Mouse (Mus musculus): Measurements from ENCODE around the gene Ankrd28. TPM values are rescaled to one million over a fixed set of nuclear protein-coding genes. Genes with fewer than 3 reads are reported as not detected.
"Not testable (repeated sequence)": the region's sequence is repeated elsewhere in the genome, so short reads cannot be mapped to it uniquely, and the experiment has no call there.

The Ankrd28 gene
- total and polyA plus RNA-seq, 2 experiments from 2014 or later = 6.9 to 29.1 TPM

DNA sequence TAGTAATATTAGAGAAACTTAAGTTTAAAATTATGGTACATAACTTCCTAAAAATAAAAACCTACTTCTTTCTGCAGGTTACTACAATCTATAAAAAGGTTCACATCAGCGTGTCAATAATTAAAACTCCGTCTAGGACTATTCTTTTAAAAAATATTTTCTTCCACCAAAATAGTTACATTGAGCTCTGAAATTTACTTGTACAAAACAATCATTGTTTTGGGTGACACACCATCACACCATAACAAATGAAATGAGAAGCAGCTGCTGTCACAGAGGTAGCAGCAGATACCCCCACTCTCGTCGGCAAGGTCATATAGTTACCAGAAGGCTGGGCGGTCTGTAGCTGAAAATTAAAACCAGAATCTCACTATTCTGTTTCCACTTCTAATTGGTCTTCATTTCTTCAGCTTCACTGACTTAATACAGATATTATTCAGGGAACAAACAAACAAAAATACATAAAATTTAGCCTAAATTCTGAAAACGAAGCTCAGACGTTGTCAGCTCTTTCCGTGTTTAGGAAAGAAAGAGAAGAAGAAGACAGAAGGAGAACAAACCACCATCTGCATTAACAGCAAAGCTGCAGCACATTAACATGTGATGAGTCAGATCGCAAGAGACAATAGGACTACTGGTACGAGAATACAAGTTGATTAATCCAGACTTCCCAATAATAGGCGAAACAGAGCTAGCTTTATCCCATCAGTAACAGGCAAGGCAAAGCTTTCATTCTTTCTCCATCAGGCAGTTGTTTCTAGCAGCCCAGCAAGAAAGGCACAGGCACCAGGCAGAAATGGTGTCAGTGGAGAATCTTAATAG is 49.8 kb downstream of the Ankrd28 start:
- ATAC-seq (peak; percentile 72), DNase-seq (peak; percentile 45)
- Histone ChIP-seq H3K27me3 (ENCODE audit: insufficient read depth, low read length) (no peaks in the 10 kb centered on the region), H3K36me3 (ENCODE audit: insufficient read depth) (no peaks in the 10 kb centered on the region), H3K27ac (ENCODE audit: low read depth, low read length) (peak overlapping the region; percentile 85), H3K9ac (peak overlapping the region; percentile 54), H3K4me1 (ENCODE audit: insufficient read depth) (0 out of 2 replicates have a peak, but pooled peaks cover 3% of the 10 kb centered on the region), H3K4me3 (ENCODE audit: low read depth, low read length) (peak overlapping the region; percentile 32), H3K4me2 (ENCODE audit: low read depth) (peak overlapping the region; percentile 47), H3K9me3 (ENCODE audit: low read length) (no peaks in the 10 kb centered on the region)
- no peak for TF ChIP-seq CTCF (IDR thresholded peaks at IDR 0.05; ENCODE audit: low read depth)
- 13% methylated on average over 11 of the region's 11 CpGs for WGBS

DNA sequence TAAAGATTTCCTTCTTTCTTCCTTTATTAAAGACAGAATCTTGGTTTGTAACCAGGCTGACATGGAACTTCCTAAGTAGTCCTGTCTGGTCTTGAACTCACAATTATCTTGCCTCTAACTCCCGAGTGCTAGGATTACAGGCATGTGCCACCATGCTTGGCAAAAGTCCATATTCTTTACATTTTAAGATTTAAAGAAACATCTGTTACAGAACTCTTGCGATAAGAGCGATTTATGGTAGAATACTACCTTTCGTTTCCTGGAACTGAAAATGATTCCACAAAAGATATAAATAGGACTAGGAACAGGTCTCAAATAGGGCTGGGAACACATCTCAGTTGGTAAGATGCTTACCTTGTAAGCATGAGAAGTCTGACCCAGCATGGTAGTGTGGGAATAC is 56.9 kb downstream of the Ankrd28 start:
- H3K4me3 ChIP-seq (ENCODE audit: low read depth, low read length) = no peak overlapping the region
- no peaks in the 10 kb centered on the region for H3K27me3 ChIP-seq (ENCODE audit: insufficient read depth, low read length)
- no peak overlapping the region for H3K9ac ChIP-seq
- no peak overlapping the region for H3K4me2 ChIP-seq (ENCODE audit: low read depth)
- no peaks in the 10 kb centered on the region for H3K36me3 ChIP-seq (ENCODE audit: insufficient read depth)
- 80% methylated on average over 4 of the region's 4 CpGs for WGBS
- no peak for ATAC-seq
- TF ChIP-seq CTCF (IDR thresholded peaks at IDR 0.05; ENCODE audit: low read depth) = no peak
- H3K9me3 ChIP-seq (ENCODE audit: low read length) = no peaks in the 10 kb centered on the region
- no peak for DNase-seq
- H3K27ac ChIP-seq (ENCODE audit: low read depth, low read length) = no peak overlapping the region
- H3K4me1 ChIP-seq (ENCODE audit: insufficient read depth) = no peaks in the 10 kb centered on the region

DNA sequence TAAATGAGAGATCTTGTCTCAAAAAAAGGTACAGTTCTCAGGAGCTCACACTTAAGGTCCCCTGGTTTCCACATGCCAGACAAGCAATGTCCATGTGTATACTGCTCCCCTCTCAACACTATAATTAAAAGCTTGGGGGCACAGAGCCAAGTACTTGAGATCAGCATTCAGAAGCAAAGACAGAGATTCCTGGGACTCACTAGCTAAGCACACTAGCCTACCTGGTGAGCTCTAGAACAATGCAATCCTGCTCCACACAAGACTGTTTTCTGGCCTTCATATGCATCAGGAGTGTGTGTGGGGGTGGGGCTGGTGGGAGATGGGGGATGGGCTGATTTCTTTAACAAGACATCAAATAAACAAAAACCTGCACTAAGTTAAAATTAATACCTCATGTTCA is 58.2 kb downstream of the Ankrd28 start:
- Histone ChIP-seq H3K4me3 (ENCODE audit: low read depth, low read length) (no peak overlapping the region), H3K27me3 (ENCODE audit: insufficient read depth, low read length) (no peaks in the 10 kb centered on the region), H3K4me1 (ENCODE audit: insufficient read depth) (no peaks in the 10 kb centered on the region), H3K36me3 (ENCODE audit: insufficient read depth) (no peaks in the 10 kb centered on the region), H3K9me3 (ENCODE audit: low read length) (no peaks in the 10 kb centered on the region), H3K27ac (ENCODE audit: low read depth, low read length) (no peak overlapping the region), H3K9ac (no peak overlapping the region), H3K4me2 (ENCODE audit: low read depth) (no peak overlapping the region)
- TF ChIP-seq CTCF (IDR thresholded peaks at IDR 0.05; ENCODE audit: low read depth) = no peak
- DNase-seq (no peak), ATAC-seq (no peak)

DNA sequence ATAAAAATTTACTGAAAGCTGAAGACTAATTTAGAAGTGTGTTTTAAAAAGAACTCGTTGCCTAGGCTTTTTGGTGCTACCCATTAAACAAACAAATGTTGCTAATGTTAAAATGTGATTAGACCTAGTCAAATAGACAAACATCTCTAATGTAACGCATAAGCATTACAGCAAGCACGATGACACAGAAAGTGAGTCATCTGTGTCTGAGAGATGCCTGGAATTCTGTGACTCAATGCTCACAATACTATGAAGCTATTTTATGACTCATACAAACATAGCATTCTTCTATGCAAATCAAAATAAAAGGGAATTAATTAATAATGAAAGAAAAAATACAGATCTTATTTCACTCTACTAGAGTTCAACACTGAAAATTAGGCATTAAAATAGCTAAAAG is 61.9 kb downstream of the Ankrd28 start:
- Histone ChIP-seq H3K27me3 (ENCODE audit: insufficient read depth, low read length) (no peaks in the 10 kb centered on the region), H3K4me3 (ENCODE audit: low read depth, low read length) (no peak overlapping the region), H3K4me2 (ENCODE audit: low read depth) (no peak overlapping the region), H3K9me3 (ENCODE audit: low read length) (no peaks in the 10 kb centered on the region), H3K27ac (ENCODE audit: low read depth, low read length) (no peak overlapping the region), H3K9ac (no peak overlapping the region), H3K4me1 (ENCODE audit: insufficient read depth) (no peaks in the 10 kb centered on the region), H3K36me3 (ENCODE audit: insufficient read depth) (no peaks in the 10 kb centered on the region)
- WGBS = 60% methylated on average over 3 of the region's 3 CpGs
- DNase-seq = no peak
- no peak for ATAC-seq
- TF ChIP-seq CTCF (IDR thresholded peaks at IDR 0.05; ENCODE audit: low read depth) = no peak

DNA sequence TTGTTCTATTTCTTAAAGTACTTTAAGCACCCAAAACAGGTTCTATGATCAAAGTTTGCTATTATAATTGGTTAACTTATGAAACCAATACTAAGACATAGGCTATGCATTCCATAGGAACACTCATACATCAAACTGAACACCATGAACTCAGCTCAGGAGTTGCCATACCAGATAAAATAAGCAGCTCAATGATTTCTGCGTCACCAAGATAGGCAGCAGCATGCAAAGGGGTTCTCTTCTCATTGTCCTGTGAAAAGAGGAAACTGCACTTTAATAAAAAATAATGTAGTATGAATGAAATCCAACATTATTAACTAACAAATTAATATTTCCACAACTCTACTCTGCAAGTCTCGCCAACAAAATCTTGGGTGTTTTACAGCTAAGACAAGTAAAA is 66.4 kb downstream of the Ankrd28 start:
- Histone ChIP-seq H3K4me3 (ENCODE audit: low read depth, low read length) (no peak overlapping the region), H3K4me1 (ENCODE audit: insufficient read depth) (no peaks in the 10 kb centered on the region), H3K27ac (ENCODE audit: low read depth, low read length) (no peak overlapping the region), H3K9me3 (ENCODE audit: low read length) (no peaks in the 10 kb centered on the region), H3K4me2 (ENCODE audit: low read depth) (no peak overlapping the region), H3K36me3 (ENCODE audit: insufficient read depth) (peaks cover 13% of the 10 kb centered on the region; the same call in 1 of the 2 replicates), H3K9ac (no peak overlapping the region), H3K27me3 (ENCODE audit: insufficient read depth, low read length) (no peaks in the 10 kb centered on the region)
- TF ChIP-seq CTCF (IDR thresholded peaks at IDR 0.05; ENCODE audit: low read depth) = no peak
- ATAC-seq (no peak), DNase-seq (no peak)
- 90% methylated on average over 2 of the region's 2 CpGs for WGBS

DNA sequence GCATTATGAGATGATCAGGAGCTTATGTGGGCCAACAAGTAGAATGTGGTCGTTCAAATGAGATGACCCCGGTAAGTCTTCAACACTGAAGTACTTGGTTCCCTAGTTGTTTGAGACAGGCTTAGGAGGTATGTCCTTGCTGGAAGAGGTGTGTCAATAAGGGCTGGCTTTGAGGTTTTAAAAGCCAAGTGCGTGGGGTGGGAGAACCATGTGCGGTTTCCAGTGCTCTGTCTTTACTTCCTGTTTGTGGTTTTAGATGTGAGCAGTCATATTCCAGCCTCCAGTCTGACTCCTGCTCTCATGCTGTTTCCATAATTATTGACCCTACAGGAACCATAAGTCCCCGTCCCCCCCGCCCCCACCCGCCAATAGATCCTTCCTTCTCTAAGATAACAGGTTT is 68.7 kb downstream of the Ankrd28 start:
- H3K4me1 ChIP-seq (ENCODE audit: insufficient read depth) = no peaks in the 10 kb centered on the region
- DNase-seq = no peak
- no peak overlapping the region for H3K4me2 ChIP-seq (ENCODE audit: low read depth)
- H3K36me3 ChIP-seq (ENCODE audit: insufficient read depth) = peaks cover 13% of the 10 kb centered on the region; the same call in 1 of the 2 replicates
- H3K27ac ChIP-seq (ENCODE audit: low read depth, low read length) = no peak overlapping the region
- ATAC-seq = no peak
- WGBS = 96% methylated on average over 7 of the region's 7 CpGs
- no peak for TF ChIP-seq CTCF (IDR thresholded peaks at IDR 0.05; ENCODE audit: low read depth)
- H3K9ac ChIP-seq = no peak overlapping the region
- H3K9me3 ChIP-seq (ENCODE audit: low read length) = no peaks in the 10 kb centered on the region
- H3K27me3 ChIP-seq (ENCODE audit: insufficient read depth, low read length) = no peaks in the 10 kb centered on the region
- no peak overlapping the region for H3K4me3 ChIP-seq (ENCODE audit: low read depth, low read length)

DNA sequence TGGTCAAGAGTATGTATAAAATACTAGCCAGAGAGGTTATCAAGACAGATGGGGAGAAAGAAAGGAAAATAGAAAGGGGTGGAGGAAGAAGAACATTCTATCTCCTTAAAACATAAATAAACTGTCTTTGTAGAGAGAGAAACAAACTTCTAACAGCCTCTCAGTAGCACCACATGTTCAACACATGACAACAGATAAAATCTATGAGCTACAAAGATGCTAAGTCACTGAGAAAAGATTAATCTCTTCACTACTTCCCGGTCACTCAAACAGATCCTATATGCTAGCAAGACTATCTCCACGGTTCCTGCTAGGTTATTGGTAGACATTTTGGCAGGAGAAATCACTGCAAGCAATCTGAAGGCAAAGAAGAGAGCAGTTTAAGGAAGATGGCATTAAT is 71.3 kb downstream of the Ankrd28 start:
- no peak overlapping the region for H3K27ac ChIP-seq (ENCODE audit: low read depth, low read length)
- 95% methylated on average over 2 of the region's 2 CpGs for WGBS
- H3K9me3 ChIP-seq (ENCODE audit: low read length) = no peaks in the 10 kb centered on the region
- no peaks in the 10 kb centered on the region for H3K27me3 ChIP-seq (ENCODE audit: insufficient read depth, low read length)
- H3K4me2 ChIP-seq (ENCODE audit: low read depth) = no peak overlapping the region
- H3K36me3 ChIP-seq (ENCODE audit: insufficient read depth) = peaks cover 13% of the 10 kb centered on the region; the same call in 1 of the 2 replicates
- TF ChIP-seq CTCF (IDR thresholded peaks at IDR 0.05; ENCODE audit: low read depth) = no peak
- ATAC-seq = no peak
- DNase-seq = no peak
- H3K4me3 ChIP-seq (ENCODE audit: low read depth, low read length) = no peak overlapping the region
- no peak overlapping the region for H3K9ac ChIP-seq
- no peaks in the 10 kb centered on the region for H3K4me1 ChIP-seq (ENCODE audit: insufficient read depth)

DNA sequence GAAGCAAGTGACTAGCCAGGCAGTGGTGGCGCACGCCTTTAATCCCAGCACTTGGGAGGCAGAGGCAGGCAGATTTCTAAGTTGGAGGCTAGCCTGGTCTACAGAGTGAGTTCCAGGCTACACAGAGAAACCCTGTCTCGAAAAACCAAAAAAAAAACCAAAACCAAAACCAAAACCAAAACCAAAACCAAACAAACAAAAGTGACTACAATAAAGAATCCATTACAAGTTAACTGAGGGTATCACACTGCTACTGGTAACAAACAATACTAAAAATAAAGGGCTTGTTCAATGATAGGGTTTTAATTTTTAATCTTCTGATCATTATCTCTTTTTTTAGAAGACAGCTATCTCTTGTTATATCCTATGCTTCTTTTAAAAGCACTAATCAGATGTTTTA is 72.0 kb downstream of the Ankrd28 start:
- not testable (repeated sequence) for DNase-seq; H3K4me1 ChIP-seq (ENCODE audit: insufficient read depth)

More for the DNA sequence above, 72.0 kb downstream of the Ankrd28 start:
- not testable (repeated sequence) for H3K4me3 ChIP-seq (ENCODE audit: low read depth, low read length); H3K4me2 ChIP-seq (ENCODE audit: low read depth); H3K9me3 ChIP-seq (ENCODE audit: low read length); H3K9ac ChIP-seq; ATAC-seq; H3K27me3 ChIP-seq (ENCODE audit: insufficient read depth, low read length); H3K27ac ChIP-seq (ENCODE audit: low read depth, low read length)
- peaks cover 13% of the 10 kb centered on the region; the same call in 1 of the 2 replicates for H3K36me3 ChIP-seq (ENCODE audit: insufficient read depth)
- 96% methylated on average over 3 of the region's 3 CpGs for WGBS
